In genomic region chr7:38085573-38086211, GRCm38 (mm10) we compare ENCODE assay signal across 8 mouse cellular contexts. TPM values are rescaled to one million over a fixed set of nuclear protein-coding genes. Genes with fewer than 3 reads are reported as not detected.
A peak's percentile ranks its signal among the peaks of the same experiment; 100 is the strongest.
DNase-seq lines count a peak whose midpoint lies in the region; ATAC-seq and TF ChIP-seq lines count a peak whose summit lies in the region.

No protein-coding gene starts in this region.

- WGBS in forebrain, embryonic 10.5 days, result under 1% methylated on average over 35 of the region's 35 CpGs
- WGBS in heart, postnatal 0 days, result 2% methylated on average over 35 of the region's 35 CpGs

- peaks cover 4% of the 10 kb centered on the region for H3K4me1 ChIP-seq in ES-Bruce4 (ENCODE audit: control insufficient read depth, insufficient read depth, low read length)
- H3K4me1 ChIP-seq in forebrain, embryonic 10.5 days, result peaks cover 29% of the 10 kb centered on the region
- H3K4me1 ChIP-seq in heart, postnatal 0 days (ENCODE audit: control insufficient read depth, insufficient read depth), result peaks cover 10% of the 10 kb centered on the region

- no peak for TF ChIP-seq EP300 in ES-Bruce4 (IDR thresholded peaks at IDR 0.05; ENCODE audit: insufficient read depth, low read depth, low read length)
- TF ChIP-seq EP300 in heart, postnatal 0 days (IDR thresholded peaks at IDR 0.05; ENCODE audit: low read depth), result no peak

- DNase-seq in brain, embryonic 14.5 days (ENCODE audit: low read depth), result peak; percentile 72
- DNase-seq in forebrain, embryonic 10.5 days (ENCODE audit: extremely low spot score, low spot score), result peak; percentile 65
- peak; percentile 65 for DNase-seq in heart, postnatal 0 days (ENCODE audit: low spot score)
- DNase-seq in kidney, postnatal 36 days, result peak; percentile 55 to 81
- DNase-seq in right cerebral cortex, postnatal 14 days, result peak; percentile 36
- DNase-seq in urinary bladder, postnatal 36 days (ENCODE audit: low spot score in 2 of 2), result peak; percentile 58 to 65

- peak overlapping the region; percentile 72 for H3K9ac ChIP-seq in ES-Bruce4 (ENCODE audit: low read depth, poor library complexity, severe bottlenecking)
- H3K9ac ChIP-seq in heart, postnatal 0 days (replicated peaks; ENCODE audit: low read depth, low read length), result no peak overlapping the region; the same call in 1 of the 2 replicates

- no peak for TF ChIP-seq POLR2A in ES-Bruce4 (IDR thresholded peaks at IDR 0.05; ENCODE audit: insufficient read depth, low read length)
- no peak for TF ChIP-seq POLR2A in brain, embryonic 14.5 days (IDR thresholded peaks at IDR 0.05; ENCODE audit: borderline replicate concordance, extremely low read depth, insufficient read depth, insufficient read length, poor library complexity, severe bottlenecking)

- no peak overlapping the region for H3K27ac ChIP-seq in ES-Bruce4 (ENCODE audit: insufficient read depth, low read length)
- H3K27ac ChIP-seq in forebrain, embryonic 10.5 days, result peak overlapping the region; percentile 44; the same call in 1 of the 2 replicates
- peak overlapping the region; percentile 13; the same call in 1 of the 2 replicates for H3K27ac ChIP-seq in heart, postnatal 0 days (ENCODE audit: low read depth)

- peak overlapping the region; percentile 50 for H3K4me3 ChIP-seq in ES-Bruce4 (ENCODE audit: low read depth, low read length)
- H3K4me3 ChIP-seq in forebrain, embryonic 10.5 days, result peak overlapping the region; percentile 53
- peak overlapping the region; percentile 41 for H3K4me3 ChIP-seq in heart, postnatal 0 days (ENCODE audit: low read depth, low read length)

- H3K4me2 ChIP-seq in heart, postnatal 0 days (ENCODE audit: low read depth, low read length), result peak overlapping the region; percentile 64

- peak; percentile 34 for ATAC-seq in heart, postnatal 0 days (ENCODE audit: insufficient read depth, low read depth)
- peak; percentile 14 for ATAC-seq in megakaryocyte, adult 5-6 weeks (ENCODE audit: poor library complexity, severe bottlenecking)

- H3K9me3 ChIP-seq in ES-Bruce4 (replicated peaks; ENCODE audit: control insufficient read depth, insufficient read depth, low read length, poor library complexity, severe bottlenecking), result no peaks in the 10 kb centered on the region
- H3K9me3 ChIP-seq in forebrain, embryonic 10.5 days, result no peaks in the 10 kb centered on the region
- H3K9me3 ChIP-seq in heart, postnatal 0 days (replicated peaks; ENCODE audit: control insufficient read depth, low read length), result no peaks in the 10 kb centered on the region

- TF ChIP-seq CTCF in ES-Bruce4 (IDR thresholded peaks at IDR 0.05; ENCODE audit: low read depth, low read length), result peak; percentile 53
- TF ChIP-seq CTCF in brain, embryonic 14.5 days (IDR thresholded peaks at IDR 0.05; ENCODE audit: borderline replicate concordance, extremely low read depth, insufficient read depth, insufficient read length), result peak; percentile 38; the same call in 1 of the 2 replicates
- TF ChIP-seq CTCF in heart, postnatal 0 days (IDR thresholded peaks at IDR 0.05; ENCODE audit: low read depth), result peak; percentile 36; the same call in 1 of the 2 replicates

- no peaks in the 10 kb centered on the region for H3K27me3 ChIP-seq in ES-Bruce4 (ENCODE audit: control insufficient read depth, insufficient read depth, low read length, poor library complexity, severe bottlenecking)
- H3K27me3 ChIP-seq in forebrain, embryonic 10.5 days (ENCODE audit: poor library complexity, severe bottlenecking), result peaks cover 26% of the 10 kb centered on the region
- no peaks in the 10 kb centered on the region for H3K27me3 ChIP-seq in heart, postnatal 0 days (ENCODE audit: control insufficient read depth, insufficient read depth, low read length)

- no peaks in the 10 kb centered on the region for H3K36me3 ChIP-seq in ES-Bruce4 (ENCODE audit: control insufficient read depth, insufficient read depth, low read length, poor library complexity, severe bottlenecking)
- no peaks in the 10 kb centered on the region for H3K36me3 ChIP-seq in forebrain, embryonic 10.5 days (replicated peaks)
- H3K36me3 ChIP-seq in heart, postnatal 0 days (replicated peaks; ENCODE audit: control insufficient read depth, insufficient read depth, low read length), result no peaks in the 10 kb centered on the region

RNA-seq across cellular contexts. Expression of gene Ccne1, which starts 21.6 kb away (rescaled TPM):
- 94.4 and 105 TPM in 2 replicates for polyA plus RNA-seq in ES-Bruce4 (2011; ENCODE audit: insufficient read depth, insufficient read length, low read depth, missing spikeins)
- polyA plus RNA-seq in brain, embryonic 14.5 days (2012; rRNA removed), result 12.2 and 14.7 TPM in 2 replicates
- polyA plus RNA-seq in forebrain, embryonic 10.5 days (2016; fragmentation: Nextera tagmentation; extraction: Ambion mirVana), result 116 and 117 TPM in 2 replicates
- 5.7 and 16.3 TPM in 2 replicates for total RNA-seq in heart, postnatal 0 days (2014; rRNA removed; ENCODE audit: low replicate concordance)
- 9.0 and 9.3 TPM in 2 replicates for polyA plus RNA-seq in heart, postnatal 0 days (2015; fragmentation: Nextera tagmentation; extraction: Ambion mirVana)
- total RNA-seq in megakaryocyte, adult 5-6 weeks (2015), result 22.8 and 23.6 TPM in 2 replicates
- 33.4 and 37.7 TPM in 2 replicates for total RNA-seq in megakaryocyte, adult 5-6 weeks (2017)
